In genomic region chr6:148467924-148468389, GRCm38 (mm10) we compare ENCODE assay signal across 11 mouse cellular contexts. TPM values are rescaled to one million over a fixed set of nuclear protein-coding genes. Genes with fewer than 3 reads are reported as not detected.
A peak's percentile ranks its signal among the peaks of the same experiment; 100 is the strongest.
DNase-seq lines count a peak whose midpoint lies in the region; ATAC-seq and TF ChIP-seq lines count a peak whose summit lies in the region.
"Had no signal": no experiment of that assay in that cellular context is flagged by ENCODE, and none has a peak within 500 bp of the region (broad histone marks: within the 10 kb centered on the region; RNA-seq: fewer than 3 reads in every experiment).

No protein-coding gene starts in this region.

- H3K4me2 ChIP-seq in heart, postnatal 0 days (ENCODE audit: low read depth, low read length) = no peak overlapping the region
- H3K4me2 ChIP-seq: liver, embryonic 15.5 days had no signal

- TF ChIP-seq CTCF in heart, postnatal 0 days (IDR thresholded peaks at IDR 0.05; ENCODE audit: low read depth) = no peak

- H3K27me3 ChIP-seq in heart, postnatal 0 days (ENCODE audit: control insufficient read depth, insufficient read depth, low read length) = no peaks in the 10 kb centered on the region

- H3K4me1 ChIP-seq in heart, postnatal 0 days (ENCODE audit: control insufficient read depth, insufficient read depth) = peaks cover 14% of the 10 kb centered on the region
- H3K4me1 ChIP-seq: liver, embryonic 15.5 days had no signal

- H3K9me3 ChIP-seq in heart, postnatal 0 days (replicated peaks; ENCODE audit: control insufficient read depth, low read length) = no peaks in the 10 kb centered on the region
- H3K9me3 ChIP-seq: liver, embryonic 15.5 days had no signal

- no peak for TF ChIP-seq EP300 in heart, postnatal 0 days (IDR thresholded peaks at IDR 0.05; ENCODE audit: low read depth)

- intact Hi-C loops in left cerebral cortex, postnatal 4 days (cut with DNase I) = no loop called here

- no peaks in the 10 kb centered on the region for H3K36me3 ChIP-seq in heart, postnatal 0 days (replicated peaks; ENCODE audit: control insufficient read depth, insufficient read depth, low read length)
- H3K36me3 ChIP-seq: liver, embryonic 15.5 days had no signal

- H3K27ac ChIP-seq in heart, postnatal 0 days (ENCODE audit: low read depth) = peak overlapping the region; percentile 38; the same call in 1 of the 2 replicates
- H3K27ac ChIP-seq: liver, embryonic 15.5 days had no signal

- no peak overlapping the region for H3K4me3 ChIP-seq in heart, postnatal 0 days (ENCODE audit: low read depth, low read length)
- H3K4me3 ChIP-seq: liver, embryonic 15.5 days had no signal

- WGBS in heart, postnatal 0 days = 37% methylated on average over 2 of the region's 2 CpGs

- ATAC-seq in heart, postnatal 0 days (ENCODE audit: insufficient read depth, low read depth) = peak; percentile 39; the same call in 1 of the 2 replicates
- no peak for ATAC-seq in activated CD4-positive, CD25-positive, alpha-beta regulatory T cell, adult 4 months

- peak; percentile 52 for DNase-seq in left cerebral cortex, postnatal 4 days
- no peak for DNase-seq in left cerebral cortex, adult 18-20 months (ENCODE audit: low spot score in 2 of 2)
- peak; percentile 65 for DNase-seq in fat pad, adult 2 months (ENCODE audit: extremely low read depth, low read depth, low spot score)
- DNase-seq in heart, postnatal 0 days (ENCODE audit: low spot score) = peak; percentile 52
- DNase-seq in skeletal muscle tissue, adult 2 months (ENCODE audit: low read depth, low spot score) = peak; percentile 92
- DNase-seq in B cell, adult 2 months = no peak
- no peak for DNase-seq in layer of hippocampus, adult 8-10 months (ENCODE audit: low spot score in 2 of 2)
- DNase-seq: right cerebral cortex, adult 18-20 months had no signal

- H3K9ac ChIP-seq in heart, postnatal 0 days (replicated peaks; ENCODE audit: low read depth, low read length) = no peak overlapping the region
- H3K9ac ChIP-seq: liver, embryonic 15.5 days had no signal

RNA-seq across cellular contexts. Expression of gene Tmtc1, which starts 23.8 kb away (rescaled TPM):
- total RNA-seq in left cerebral cortex, postnatal 4 days (2021) = 10 to 100 TPM; 36.7 to 37.5 TPM
- 10 to 100 TPM; 52.2 to 54.7 TPM for total RNA-seq in left cerebral cortex, adult 18-20 months (2021)
- total RNA-seq in heart, postnatal 0 days (2014; rRNA removed; ENCODE audit: low replicate concordance) = 28.9 and 39.8 TPM in 2 replicates
- 2.4 and 2.5 TPM in 2 replicates for polyA plus RNA-seq in heart, postnatal 0 days (2015; fragmentation: Nextera tagmentation; extraction: Ambion mirVana)
- 10 to 100 TPM; 33.5 to 41.2 (median 37.6) TPM for total RNA-seq in layer of hippocampus, adult 8-10 months (2022)
- under 1 TPM in 1 of 2 experiments, not detected in 1; 0.08 TPM for polyA plus RNA-seq in activated CD4-positive, CD25-positive, alpha-beta regulatory T cell, adult 4 months (2017; shearing (Covaris generic))
- total RNA-seq: MEL had no signal

Comparison
In these comparisons a context has a peak if more than half of its experiments do, and no peak if none do; other contexts are left out.
1. DNase-seq: peak in left cerebral cortex, postnatal 4 days (single experiment), fat pad, adult 2 months (single experiment), heart, postnatal 0 days (single experiment) and skeletal muscle tissue, adult 2 months (single experiment); none in left cerebral cortex, adult 18-20 months (0 of 2), B cell, adult 2 months (0 of 2) and layer of hippocampus, adult 8-10 months (0 of 2).